Mouse (Mus musculus) midbrain, embryonic 13.5 days (tissue): ENCODE measurements around the gene Cass4. TPM values are rescaled to one million over a fixed set of nuclear protein-coding genes. Genes with fewer than 3 reads are reported as not detected.

Experiments
- ATAC-seq: fragments of 200-750 bp; cut with Nextera tagmentation; 2 replicates; pipeline ENCODE4 v1.8.0; 2017; ENCODE audit warnings: mild to moderate bottlenecking, moderate TSS enrichment, moderate library complexity
- H3K27ac ChIP-seq: fragments of 300-500 bp; sonication (generic); 2 replicates; pipeline ENCODE4 v1.5.1; 2015; ENCODE audit warnings: inconsistent platforms, mild to moderate bottlenecking, moderate library complexity
- H3K27me3 ChIP-seq: fragments of 300-500 bp; sonication (generic); 2 replicates; pipeline ENCODE4 v1.6.1; 2015; ENCODE audit warnings: mild to moderate bottlenecking, inconsistent platforms
- H3K36me3 ChIP-seq: fragments of 300-500 bp; sonication (generic); 2 replicates; pipeline ENCODE4 v1.6.1; 2015; ENCODE audit warnings: mild to moderate bottlenecking, inconsistent platforms
- H3K4me1 ChIP-seq: fragments of 300-500 bp; sonication (generic); replicated peaks from 2 replicates; pipeline ENCODE4 v1.6.1; 2015; ENCODE audit warnings: inconsistent platforms
- H3K4me2 ChIP-seq: fragments of 300-500 bp; sonication (generic); replicated peaks from 2 replicates; pipeline ENCODE4 v1.6.1; 2015; ENCODE audit warnings: moderate library complexity, mild to moderate bottlenecking, inconsistent platforms
- H3K4me3 ChIP-seq: fragments of 300-500 bp; sonication (generic); replicated peaks from 2 replicates; pipeline ENCODE4 v1.5.1; 2015; ENCODE audit warnings: mild to moderate bottlenecking, inconsistent platforms
- H3K9ac ChIP-seq: fragments of 300-500 bp; sonication (generic); replicated peaks from 2 replicates; pipeline ENCODE4 v1.6.1; 2015; ENCODE audit warnings: mild to moderate bottlenecking, inconsistent platforms
- H3K9me3 ChIP-seq: fragments of 300-500 bp; sonication (generic); 2 replicates; pipeline ENCODE4 v1.6.1; 2016; ENCODE audit warnings: mild to moderate bottlenecking, inconsistent platforms
- WGBS: fragments of 180-500 bp; shearing (Covaris S2); methylation state at CpG from one replicate; pipeline ENCODE4 v1.1.7; 2015; 5-methylcytosine and 5-hydroxymethylcytosine counted together
- polyA plus RNA-seq: library from polyadenylated mRNA; unstranded; fragments of >200 nt; fragmentation: Nextera tagmentation; extraction: Ambion mirVana; gene quantifications from 2 replicates; pipeline ENCODE4 v1.2.1, GENCODE M21; 2015

The Cass4 gene
- polyA plus RNA-seq, 1 experiment from 2014 or later = 0.12 TPM

DNA sequence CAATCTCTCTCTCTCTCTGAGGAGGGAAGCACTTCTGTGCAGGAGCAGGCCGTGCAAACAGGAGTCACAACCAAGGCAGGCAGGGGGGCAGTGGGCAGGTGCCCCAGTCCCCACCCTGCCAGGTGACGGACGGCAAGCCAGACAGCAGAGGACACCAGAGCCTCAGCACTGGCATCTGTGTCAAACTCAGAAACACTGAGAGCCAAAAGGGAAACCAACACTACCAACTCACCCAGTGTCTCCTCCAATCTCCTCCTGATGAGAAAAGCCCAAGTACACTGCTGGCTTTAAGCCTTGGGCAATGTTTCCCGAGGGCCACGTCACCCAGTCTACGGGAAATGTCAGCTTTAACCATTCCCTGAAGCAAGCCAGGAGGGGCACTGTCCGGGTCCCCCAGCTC lies 30.4 kb upstream of the Cass4 start:
- no peak overlapping the region for H3K4me2 ChIP-seq
- H3K27ac ChIP-seq = no peak overlapping the region
- WGBS = 88% methylated on average over 7 of the region's 7 CpGs
- no peak for ATAC-seq
- peaks cover 69% of the 10 kb centered on the region for H3K36me3 ChIP-seq
- H3K4me3 ChIP-seq = no peak overlapping the region
- peaks cover 9% of the 10 kb centered on the region for H3K4me1 ChIP-seq
- no peak overlapping the region for H3K9ac ChIP-seq
- no peaks in the 10 kb centered on the region for H3K27me3 ChIP-seq
- no peaks in the 10 kb centered on the region for H3K9me3 ChIP-seq

DNA sequence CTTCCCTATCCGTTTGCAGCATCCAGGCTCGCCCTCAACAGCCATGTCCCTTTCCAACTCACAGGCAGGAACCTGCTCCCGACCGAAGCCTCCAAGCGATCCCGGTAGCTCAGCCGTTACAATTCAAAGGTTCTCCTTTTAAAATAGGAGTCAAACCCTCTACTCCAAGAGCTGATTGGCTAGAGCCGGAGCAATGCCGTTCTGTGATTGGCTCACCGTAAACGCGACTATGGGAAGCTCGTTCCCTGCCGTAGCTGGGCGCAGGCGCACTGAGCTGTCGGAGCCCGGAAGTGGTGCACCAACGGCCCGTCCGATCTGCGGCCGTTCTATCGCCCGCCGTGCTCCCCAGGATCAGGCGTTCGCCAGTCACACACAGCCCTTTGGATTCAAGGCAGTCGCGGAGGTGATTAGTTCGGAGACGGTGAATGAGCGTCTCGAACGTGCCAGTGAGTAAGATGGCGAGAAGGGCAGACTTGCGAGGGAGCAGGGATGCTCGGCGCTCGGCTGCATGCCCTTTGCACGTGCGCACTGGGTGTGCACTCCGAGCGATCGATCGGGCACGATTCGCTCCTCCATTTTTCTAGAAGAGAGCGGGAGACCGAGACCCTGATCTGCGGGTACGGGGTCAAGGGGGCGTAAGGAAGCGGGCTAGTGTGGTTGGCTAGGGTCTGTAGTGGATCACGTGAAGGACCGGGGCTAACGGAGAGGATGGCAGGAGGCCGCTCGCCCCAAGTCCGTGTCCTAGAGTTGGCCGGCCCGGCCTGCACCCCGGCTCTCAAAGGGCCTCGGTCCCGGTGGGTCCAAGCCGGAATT lies 23.0 kb upstream of the Cass4 start, which contains the start of the genes Aurka and Cstf1:
Gene Aurka (minus strand): TSS at position 125 of the 813 bp plus-strand sequence.
Gene Cstf1 (plus strand): TSS at position 271 of the 813 bp plus-strand sequence.
- Histone ChIP-seq H3K4me1 (peaks cover 30% of the 10 kb centered on the region), H3K4me3 (peak within 1 kb of the TSS; percentile 97), H3K9ac (peak within 1 kb of the TSS; percentile 92), H3K27me3 (no peaks in the 10 kb centered on the region), H3K27ac (peak within 1 kb of the TSS; percentile 74), H3K36me3 (peaks cover 40% of the 10 kb centered on the region), H3K4me2 (peak within 1 kb of the TSS; percentile 80), H3K9me3 (no peaks in the 10 kb centered on the region)
- under 1% methylated on average over 66 of the region's 66 CpGs for WGBS
- ATAC-seq = peak; percentile 98

DNA sequence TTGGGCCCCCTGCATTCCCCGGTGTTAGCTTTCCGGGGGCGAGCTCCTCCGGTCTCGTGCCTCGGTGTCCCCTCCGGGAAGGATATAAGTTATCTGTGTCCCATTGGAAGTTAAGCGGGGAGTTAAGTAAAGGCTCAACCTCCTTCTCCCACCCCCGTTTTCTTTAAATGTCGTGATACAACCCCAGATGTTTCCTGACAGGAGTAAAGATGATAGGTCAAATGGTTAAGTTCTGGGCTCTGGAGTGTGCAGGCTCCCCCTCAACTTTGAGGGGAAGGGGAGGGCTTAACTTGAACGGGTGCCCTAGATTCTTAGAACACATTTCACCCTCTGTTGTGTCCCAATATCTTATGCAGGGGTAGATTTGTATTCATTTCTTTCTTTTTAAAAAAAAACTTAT lies 22.3 kb upstream of the Cass4 start:
- Histone ChIP-seq H3K4me3 (peak overlapping the region; percentile 97), H3K27ac (0 out of 2 replicates have a peak overlapping the region, but pooled peaks have one; percentile 30), H3K36me3 (peaks cover 44% of the 10 kb centered on the region), H3K27me3 (no peaks in the 10 kb centered on the region), H3K9ac (peak overlapping the region; percentile 92), H3K9me3 (no peaks in the 10 kb centered on the region), H3K4me1 (peaks cover 30% of the 10 kb centered on the region), H3K4me2 (peak overlapping the region; percentile 80)
- 0 out of 2 replicates have a peak, but pooled peaks have one; percentile 3 for ATAC-seq
- WGBS = 0% methylated on average over 11 of the region's 11 CpGs

DNA sequence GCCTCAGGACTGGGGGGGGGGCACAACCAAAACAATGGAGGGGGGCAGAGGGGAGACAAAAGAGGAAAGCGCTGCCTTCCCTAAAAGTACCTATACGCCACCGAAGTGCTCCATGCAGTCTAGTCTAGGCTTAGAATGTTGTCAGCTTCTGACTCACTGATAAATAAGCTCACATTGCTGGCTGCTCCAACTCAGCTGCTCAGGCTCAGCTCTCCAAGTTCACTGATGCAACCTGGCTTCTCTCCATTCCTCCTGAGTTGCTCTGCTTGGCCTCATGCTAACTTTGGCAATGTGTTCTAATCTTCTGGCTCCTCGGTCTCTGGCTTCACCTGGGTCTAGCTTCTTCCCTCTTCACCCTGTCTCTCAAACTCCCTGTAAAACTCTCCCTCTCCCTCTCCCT lies 17.0 kb upstream of the Cass4 start:
- WGBS = 92% methylated on average over 4 of the region's 4 CpGs
- H3K36me3 ChIP-seq = peaks cover 89% of the 10 kb centered on the region

DNA sequence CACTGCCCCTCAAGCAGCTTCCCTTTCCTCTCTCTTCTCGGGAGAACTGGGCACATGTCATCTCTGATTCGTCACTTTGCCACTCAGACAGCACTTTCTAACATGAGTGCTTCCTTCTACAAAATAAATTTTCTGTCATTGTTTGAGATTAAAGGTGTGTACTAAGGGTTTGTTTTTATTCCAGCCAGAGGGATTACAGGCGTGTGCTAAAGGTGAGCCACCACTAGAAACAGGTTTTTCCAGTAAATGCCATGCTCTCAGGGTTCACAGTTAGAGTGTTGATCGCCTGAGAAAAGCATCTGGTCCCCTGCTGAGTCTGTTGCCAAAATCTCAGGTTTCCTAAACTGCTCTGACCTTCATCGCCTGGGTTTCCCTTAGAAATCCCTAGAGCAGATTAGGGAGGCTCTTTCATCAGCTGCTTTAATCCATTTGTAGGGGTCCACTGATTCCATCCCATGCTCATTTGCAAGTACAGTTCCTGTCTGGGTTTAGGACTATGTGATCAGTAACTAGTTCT lies 16.5 kb upstream of the Cass4 start:
- 79% methylated on average over 5 of the region's 5 CpGs for WGBS
- no peaks in the 10 kb centered on the region for H3K27me3 ChIP-seq
- H3K9me3 ChIP-seq = no peaks in the 10 kb centered on the region
- peaks cover 94% of the 10 kb centered on the region for H3K36me3 ChIP-seq
- H3K4me1 ChIP-seq = peaks cover 2% of the 10 kb centered on the region
- no peak overlapping the region for H3K27ac ChIP-seq
- ATAC-seq = no peak
- H3K4me2 ChIP-seq = no peak overlapping the region
- H3K9ac ChIP-seq = no peak overlapping the region
- no peak overlapping the region for H3K4me3 ChIP-seq

More for the DNA sequence above, 17.0 kb upstream of the Cass4 start:
- H3K4me1 ChIP-seq = peaks cover 7% of the 10 kb centered on the region
- no peak overlapping the region for H3K4me3 ChIP-seq
- no peaks in the 10 kb centered on the region for H3K9me3 ChIP-seq
- no peak overlapping the region for H3K4me2 ChIP-seq
- no peak overlapping the region for H3K27ac ChIP-seq
- H3K27me3 ChIP-seq = no peaks in the 10 kb centered on the region
- H3K9ac ChIP-seq = no peak overlapping the region
- no peak for ATAC-seq

DNA sequence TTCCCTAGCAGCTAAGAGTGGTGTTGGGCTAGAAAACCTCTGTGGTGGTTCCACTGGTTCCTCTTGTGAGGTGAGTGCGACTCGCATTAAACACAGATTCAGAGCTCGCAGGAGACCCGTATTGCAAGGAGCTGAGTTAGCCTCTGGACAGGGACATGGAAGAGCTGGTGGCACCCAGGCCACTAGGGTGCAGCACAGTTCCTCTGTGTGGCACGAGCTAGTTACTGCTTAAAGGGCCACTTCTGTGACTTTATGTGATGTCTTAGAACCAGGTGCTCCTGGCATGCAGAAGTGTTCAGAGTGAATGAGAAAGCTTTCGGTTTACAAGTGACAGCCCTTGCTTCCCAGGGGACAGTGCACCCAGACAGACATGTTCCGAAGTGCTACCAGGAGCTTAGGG lies 15.3 kb upstream of the Cass4 start:
- WGBS = 77% methylated on average over 7 of the region's 7 CpGs
- no peak for ATAC-seq
- peaks cover 90% of the 10 kb centered on the region for H3K36me3 ChIP-seq

DNA sequence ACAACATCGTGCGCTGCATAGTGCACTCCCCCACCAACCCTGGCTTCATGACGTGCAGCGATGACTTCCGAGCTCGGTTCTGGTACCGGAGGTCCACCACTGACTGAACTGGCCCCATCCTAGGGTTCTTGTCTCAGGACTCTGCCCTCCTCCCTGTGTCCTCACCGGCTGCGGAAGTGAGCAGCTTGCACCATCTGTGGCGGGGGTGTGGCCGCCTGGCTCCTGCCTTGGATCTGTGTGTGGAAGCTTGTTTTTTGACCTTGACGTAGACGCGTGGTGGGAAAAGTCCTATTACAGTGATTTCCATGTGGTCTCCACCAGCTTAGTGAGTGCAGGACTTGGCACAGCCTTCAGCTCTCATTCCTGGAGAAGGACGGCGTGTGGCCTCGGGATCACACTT lies 13.1 kb upstream of the Cass4 start:
- 97% methylated on average over 17 of the region's 17 CpGs for WGBS

More for the DNA sequence above, 15.3 kb upstream of the Cass4 start:
- Histone ChIP-seq H3K27me3 (no peaks in the 10 kb centered on the region), H3K4me1 (no peaks in the 10 kb centered on the region), H3K4me2 (no peak overlapping the region), H3K9ac (no peak overlapping the region), H3K27ac (no peak overlapping the region), H3K9me3 (no peaks in the 10 kb centered on the region), H3K4me3 (no peak overlapping the region)

DNA sequence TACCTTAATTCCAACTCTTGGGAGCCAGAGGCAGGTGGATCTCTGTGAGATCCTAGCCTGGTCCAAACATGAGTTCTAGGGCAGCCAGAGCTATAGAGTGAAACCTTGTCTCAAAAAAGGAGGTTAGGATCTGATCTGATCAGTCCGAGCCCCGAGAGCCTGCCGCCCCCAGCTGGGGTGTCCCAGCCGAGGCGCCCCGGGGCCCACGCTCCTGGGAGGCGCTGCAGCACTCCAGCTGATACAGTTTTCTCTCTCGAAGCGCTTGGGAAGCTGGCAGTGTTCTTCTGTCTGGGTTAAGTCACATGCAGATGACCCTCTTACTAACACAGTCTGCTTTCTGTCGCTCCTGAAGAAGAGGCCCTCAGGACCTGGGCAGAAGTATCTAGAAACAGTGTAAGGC lies 12.3 kb upstream of the Cass4 start:
- WGBS = 93% methylated on average over 11 of the region's 11 CpGs
- Histone ChIP-seq H3K4me1 (no peaks in the 10 kb centered on the region), H3K9ac (no peak overlapping the region), H3K36me3 (peaks cover 60% of the 10 kb centered on the region), H3K4me3 (no peak overlapping the region), H3K4me2 (no peak overlapping the region), H3K27ac (no peak overlapping the region), H3K9me3 (no peaks in the 10 kb centered on the region), H3K27me3 (no peaks in the 10 kb centered on the region)
- no peak for ATAC-seq

More for the DNA sequence above, 13.1 kb upstream of the Cass4 start:
- Histone ChIP-seq H3K36me3 (peaks cover 69% of the 10 kb centered on the region), H3K4me3 (no peak overlapping the region), H3K27me3 (no peaks in the 10 kb centered on the region), H3K27ac (no peak overlapping the region), H3K9me3 (no peaks in the 10 kb centered on the region), H3K4me1 (no peaks in the 10 kb centered on the region), H3K9ac (no peak overlapping the region), H3K4me2 (no peak overlapping the region)
- no peak for ATAC-seq

DNA sequence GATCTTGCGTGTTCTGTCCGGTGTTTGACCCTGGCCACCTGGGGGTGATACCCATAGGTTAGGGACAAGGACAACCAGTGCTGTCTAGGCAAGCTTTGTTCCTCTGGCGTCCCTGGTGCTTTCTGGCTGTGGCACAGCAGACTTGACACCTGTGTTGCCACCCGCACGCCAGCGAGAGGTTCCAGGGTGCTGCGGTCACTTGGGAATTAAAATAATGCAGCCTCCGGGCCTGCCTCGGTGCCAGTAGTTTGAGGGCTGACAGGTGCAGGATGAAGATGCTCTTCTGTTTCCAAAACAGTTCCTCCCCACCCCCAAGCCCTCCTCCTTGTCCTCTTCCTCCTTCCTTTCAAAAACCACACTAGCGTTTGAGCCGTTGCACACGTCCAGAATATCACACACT lies 11.7 kb upstream of the Cass4 start:
- H3K9me3 ChIP-seq = no peaks in the 10 kb centered on the region
- H3K4me1 ChIP-seq = no peaks in the 10 kb centered on the region
- no peak overlapping the region for H3K4me3 ChIP-seq
- no peak overlapping the region for H3K27ac ChIP-seq
- no peak for ATAC-seq
- H3K9ac ChIP-seq = no peak overlapping the region
- 91% methylated on average over 12 of the region's 12 CpGs for WGBS
- no peaks in the 10 kb centered on the region for H3K27me3 ChIP-seq
- H3K4me2 ChIP-seq = no peak overlapping the region
- H3K36me3 ChIP-seq = peaks cover 55% of the 10 kb centered on the region

DNA sequence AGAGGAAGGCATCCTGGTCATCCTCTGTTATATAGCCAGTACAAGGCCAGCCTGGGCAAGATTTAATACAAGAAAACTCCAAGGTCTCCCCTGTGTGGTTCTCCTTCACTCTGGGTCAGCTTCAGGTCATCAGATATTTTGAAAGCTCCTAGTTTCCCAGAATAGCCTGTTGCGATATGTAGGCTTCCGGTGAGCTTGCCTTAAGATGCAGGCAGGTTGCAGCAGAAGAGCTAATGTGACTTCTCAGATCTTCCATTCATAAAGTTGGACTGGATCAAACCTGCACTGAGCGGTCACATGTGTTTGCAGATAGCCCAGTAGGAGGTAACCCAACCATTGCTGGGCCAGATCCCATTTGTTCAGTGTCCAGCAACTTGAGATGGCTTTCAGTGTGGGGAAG lies 8.9 kb upstream of the Cass4 start:
- Histone ChIP-seq H3K36me3 (peaks cover 27% of the 10 kb centered on the region), H3K27me3 (no peaks in the 10 kb centered on the region), H3K4me3 (no peak overlapping the region), H3K9ac (no peak overlapping the region), H3K4me1 (no peaks in the 10 kb centered on the region), H3K27ac (no peak overlapping the region), H3K9me3 (no peaks in the 10 kb centered on the region), H3K4me2 (no peak overlapping the region)
- WGBS = 97% methylated on average over 3 of the region's 3 CpGs
- ATAC-seq = no peak

DNA sequence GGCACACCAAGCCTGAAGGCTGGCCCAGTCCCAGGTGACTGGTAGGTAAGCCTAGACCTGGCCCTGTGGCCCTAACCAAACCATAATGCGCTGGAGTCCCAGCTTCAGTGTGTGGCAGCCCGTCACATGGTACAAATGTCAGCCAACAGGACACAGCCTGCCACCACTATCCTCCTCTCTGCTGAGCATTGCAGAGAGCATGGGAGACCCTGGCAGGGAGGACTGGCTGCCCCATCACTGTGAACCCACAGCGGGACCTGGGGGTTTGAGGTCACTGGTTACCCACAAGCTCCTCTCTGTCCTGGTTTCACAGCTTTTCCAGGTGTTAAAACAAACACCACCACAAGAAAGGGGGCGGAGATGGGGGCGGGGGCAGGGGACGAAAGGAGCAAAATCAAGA lies 3.3 kb upstream of the Cass4 start:
- no peak for ATAC-seq
- Histone ChIP-seq H3K4me1 (no peaks in the 10 kb centered on the region), H3K4me3 (no peak overlapping the region), H3K36me3 (no peaks in the 10 kb centered on the region), H3K27me3 (no peaks in the 10 kb centered on the region), H3K9me3 (no peaks in the 10 kb centered on the region), H3K27ac (no peak overlapping the region), H3K9ac (no peak overlapping the region), H3K4me2 (no peak overlapping the region)
- 67% methylated on average over 6 of the region's 6 CpGs for WGBS

DNA sequence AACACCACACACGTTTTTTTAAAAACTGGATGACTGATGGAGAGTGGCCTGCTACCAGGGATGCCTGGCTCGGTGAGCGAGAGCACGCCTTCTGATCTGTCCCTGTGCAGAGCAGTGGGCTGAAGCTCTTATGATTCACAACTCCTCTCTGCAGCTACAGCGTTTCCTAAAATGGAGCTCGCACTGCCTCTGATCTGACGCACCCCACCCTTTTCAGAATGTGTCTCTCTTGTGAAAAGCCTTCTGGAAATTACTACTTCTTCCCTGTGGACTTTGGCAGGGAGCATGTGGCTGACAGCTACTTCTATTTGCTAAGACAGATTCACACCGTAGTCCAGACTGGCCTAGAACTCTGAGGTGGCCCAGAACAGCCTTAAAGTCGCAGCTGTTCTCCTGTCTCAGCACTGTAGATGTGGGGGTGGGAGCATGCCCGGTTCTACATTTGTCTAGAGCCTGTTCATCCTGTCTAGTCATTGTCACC lies 1.5 kb upstream of the Cass4 start:
- no peak for ATAC-seq
- Histone ChIP-seq H3K36me3 (no peaks in the 10 kb centered on the region), H3K4me3 (no peak overlapping the region)

More for the DNA sequence above, 1.5 kb upstream of the Cass4 start:
- Histone ChIP-seq H3K27me3 (no peaks in the 10 kb centered on the region), H3K27ac (no peak overlapping the region), H3K9ac (no peak overlapping the region), H3K4me1 (no peaks in the 10 kb centered on the region; the same call in 1 of the 2 replicates), H3K9me3 (no peaks in the 10 kb centered on the region), H3K4me2 (no peak overlapping the region)
- 79% methylated on average over 10 of the region's 10 CpGs for WGBS
